Mouse (Mus musculus) lung, postnatal 0 days (tissue): ENCODE measurements around the gene Klhl32.

Experiments used
- CTCF ChIP-seq: IDR thresholded peaks from 2 replicates; pipeline ENCODE4 v1.5.1; 2016; ENCODE audit warnings: antibody characterized with exemption, mild to moderate bottlenecking
- EP300 ChIP-seq: IDR thresholded peaks from 2 replicates; pipeline ENCODE4 v1.6.1; 2016; ENCODE audit warnings: antibody characterized with exemption, mild to moderate bottlenecking, control low read depth

- TF ChIP-seq CTCF (no peak), EP300 (no peak)
Observed at GRCm38 (mm10) chr4:24801881-24802280, 49.0 kb downstream of the Klhl32 start.
